Comparison of ENCODE assay signal across 8 mouse cellular contexts in the genomic region with DNA sequence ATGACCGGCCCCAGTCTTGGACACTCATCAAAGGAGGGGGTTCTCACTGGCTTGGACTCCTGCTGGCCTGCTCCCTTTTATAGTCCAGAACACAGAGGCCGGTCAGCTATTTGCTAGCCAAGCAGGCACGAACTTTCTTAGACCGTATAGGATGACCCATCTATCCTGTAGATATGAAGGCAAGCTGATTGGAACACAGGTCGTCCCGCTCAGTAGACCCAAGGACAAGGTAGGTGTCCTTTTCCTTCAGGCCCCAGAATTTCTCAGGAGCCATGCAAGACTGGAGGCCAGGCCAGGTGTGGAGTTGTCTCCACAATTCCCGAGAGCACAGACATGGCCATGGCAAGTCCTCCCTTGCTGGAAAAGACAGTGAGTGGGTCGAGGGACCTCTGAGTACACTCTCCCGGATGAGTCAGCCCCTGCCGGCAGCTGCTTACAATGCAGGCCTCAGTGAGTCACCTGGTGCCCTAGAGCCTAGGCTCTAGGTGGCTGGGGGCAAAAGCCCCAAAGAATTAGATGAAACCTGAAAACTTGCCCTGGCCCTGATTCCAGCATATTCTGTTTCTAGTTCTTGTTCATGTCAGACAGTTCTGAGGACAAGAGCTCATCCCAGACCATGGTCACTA. TPM values are rescaled to one million over a fixed set of nuclear protein-coding genes. Genes with fewer than 3 reads are reported as not detected.
DNase-seq lines count a peak whose midpoint lies in the region; ATAC-seq and TF ChIP-seq lines count a peak whose summit lies in the region.

No protein-coding gene starts in this region.

- peaks cover 29% of the 10 kb centered on the region for H3K4me1 ChIP-seq in hindbrain, embryonic 16.5 days (ENCODE audit: control insufficient read depth, insufficient read depth, low read depth, low read length)
- H3K4me1 ChIP-seq in small intestine, adult 2 months (ENCODE audit: control insufficient read depth, insufficient read depth, insufficient read length, low read length) = peaks cover 8% of the 10 kb centered on the region
- H3K4me1 ChIP-seq in lung, adult 2 months (ENCODE audit: control insufficient read depth, insufficient read depth, low read length) = peaks cover 2% of the 10 kb centered on the region; the same call in 1 of the 2 replicates

- DNase-seq in cerebellum, adult 8-10 months = peak; percentile 33
- DNase-seq in 3134 (ENCODE audit: extremely low read depth, insufficient read length, low spot score) = peak; percentile 47
- DNase-seq in brain, adult 2 months (ENCODE audit: low read depth, low spot score) = peak; percentile 68
- no peak for DNase-seq in layer of hippocampus, adult 9-11 months
- DNase-seq in lung, adult 2 months = no peak

- peak; percentile 11; the same call in 1 of the 2 replicates for TF ChIP-seq CTCF in small intestine, adult 2 months (IDR thresholded peaks at IDR 0.05; ENCODE audit: extremely low read depth, insufficient read length, insufficient replicate concordance, low read depth, low read length)
- no peak for TF ChIP-seq CTCF in lung, adult 2 months (IDR thresholded peaks at IDR 0.05; ENCODE audit: insufficient read depth, low read length)

- H3K9me3 ChIP-seq in hindbrain, embryonic 16.5 days (ENCODE audit: control insufficient read depth, low read length) = no peaks in the 10 kb centered on the region

- H3K27me3 ChIP-seq in hindbrain, embryonic 16.5 days (replicated peaks; ENCODE audit: control insufficient read depth, insufficient read depth, low read length) = no peaks in the 10 kb centered on the region
- H3K27me3 ChIP-seq in small intestine, adult 2 months (ENCODE audit: control insufficient read depth, insufficient read depth, low read length) = peaks cover 19% of the 10 kb centered on the region

- H3K27ac ChIP-seq in hindbrain, embryonic 16.5 days (ENCODE audit: low read depth, low read length) = no peak overlapping the region; the same call in 1 of the 2 replicates
- no peak overlapping the region for H3K27ac ChIP-seq in small intestine, adult 2 months (ENCODE audit: insufficient read depth, low read depth, low read length)

- H3K9ac ChIP-seq in hindbrain, embryonic 16.5 days (ENCODE audit: low read depth, low read length) = peak overlapping the region; percentile 87; the same call in 1 of the 2 replicates

- TF ChIP-seq POLR2A in small intestine, adult 2 months (IDR thresholded peaks at IDR 0.05; ENCODE audit: low read depth, low read length) = no peak
- TF ChIP-seq POLR2A in lung, adult 2 months (IDR thresholded peaks at IDR 0.05; ENCODE audit: borderline replicate concordance, extremely low read depth, low read depth, low read length) = no peak

- ATAC-seq in cerebellum, adult (ENCODE audit: insufficient number of reproducible peaks, low FRiP score, low TSS enrichment) = no peak
- ATAC-seq in hindbrain, embryonic 16.5 days = no peak

- 18% methylated on average over 10 of the region's 10 CpGs for WGBS in hindbrain, embryonic 16.5 days
- 47% methylated on average over 10 of the region's 10 CpGs for WGBS in small intestine, adult 2 months
- 46% methylated on average over 10 of the region's 10 CpGs for WGBS in lung, adult 2 months

- H3K4me2 ChIP-seq in hindbrain, embryonic 16.5 days (ENCODE audit: low read length) = peak overlapping the region; percentile 84

- H3K36me3 ChIP-seq in hindbrain, embryonic 16.5 days (ENCODE audit: control insufficient read depth, insufficient read depth, low read length) = peaks cover 7% of the 10 kb centered on the region; the same call in 1 of the 2 replicates
- peaks cover 5% of the 10 kb centered on the region for H3K36me3 ChIP-seq in small intestine, adult 2 months (ENCODE audit: control insufficient read depth, insufficient read depth, low read length)

- H3K4me3 ChIP-seq in hindbrain, embryonic 16.5 days (ENCODE audit: low read length) = no peak overlapping the region
- H3K4me3 ChIP-seq in small intestine, adult 2 months (ENCODE audit: low read depth, low read length) = no peak overlapping the region
- H3K4me3 ChIP-seq in lung, adult 2 months (replicated peaks; ENCODE audit: extremely low read depth, low read depth, low read length) = no peak overlapping the region

RNA-seq across cellular contexts. Expression of gene Tbkbp1, which starts 1.5 kb away (rescaled TPM):
- 7.2 and 7.8 TPM in 2 replicates for polyA plus RNA-seq in hindbrain, embryonic 16.5 days (2015; fragmentation: Nextera tagmentation; extraction: Ambion mirVana)
- 7.5 and 11.4 TPM in 2 replicates for polyA plus RNA-seq in small intestine, adult 2 months (2012; rRNA removed)
- polyA plus RNA-seq in lung, adult 2 months (2012; rRNA removed) = 55.8 and 85.1 TPM in 2 replicates

RNA-seq across cellular contexts. Expression of gene Kpnb1, which starts 34.9 kb away (rescaled TPM):
- 29.7 and 31.4 TPM in 2 replicates for polyA plus RNA-seq in hindbrain, embryonic 16.5 days (2015; fragmentation: Nextera tagmentation; extraction: Ambion mirVana)
- polyA plus RNA-seq in small intestine, adult 2 months (2012; rRNA removed) = 7.5 and 13.5 TPM in 2 replicates
- polyA plus RNA-seq in lung, adult 2 months (2012; rRNA removed) = 18.7 and 32.0 TPM in 2 replicates

RNA-seq across cellular contexts. Expression of gene Tbx21, which starts 37.6 kb away (rescaled TPM):
- 0.15 and 0.22 TPM in 2 replicates for polyA plus RNA-seq in hindbrain, embryonic 16.5 days (2015; fragmentation: Nextera tagmentation; extraction: Ambion mirVana)
- 1.0 and 2.3 TPM in 2 replicates for polyA plus RNA-seq in small intestine, adult 2 months (2012; rRNA removed)
- 1.9 and 3.0 TPM in 2 replicates for polyA plus RNA-seq in lung, adult 2 months (2012; rRNA removed)

Comparison
In these comparisons a context has a peak if more than half of its experiments do, and no peak if none do; other contexts are left out.
1. DNase-seq: peak in cerebellum, adult 8-10 months (single experiment), 3134 (single experiment) and brain, adult 2 months (single experiment); none in layer of hippocampus, adult 9-11 months (single experiment) and lung, adult 2 months (single experiment).